Mouse (Mus musculus): ENCODE results near the gene Myof. TPM values are rescaled to one million over a fixed set of nuclear protein-coding genes. Genes with fewer than 3 reads are reported as not detected.
A peak's percentile ranks its signal among the peaks of the same experiment; 100 is the strongest.

Myof gene
- polyA plus RNA-seq, 1 experiment = 76.9 TPM

- H3ac ChIP-seq (ENCODE audit: control insufficient read depth, insufficient read length) = no peak overlapping the region
- peaks cover 76% of the 10 kb centered on the region for H3K79me2 ChIP-seq (ENCODE audit: control insufficient read depth, insufficient read depth)
- no peaks in the 10 kb centered on the region for H3K27me3 ChIP-seq (ENCODE audit: control insufficient read depth, insufficient read depth, insufficient read length)
- TF ChIP-seq E2F4 (IDR thresholded peaks at IDR 0.05; ENCODE audit: insufficient read depth) (no peak), MYOG (IDR thresholded peaks at IDR 0.05; ENCODE audit: control insufficient read depth in 1 of 3, insufficient read depth in 1 of 3, insufficient read length in 2 of 3, low read depth in 2 of 3) (no peak), MYOD1 (IDR thresholded peaks at IDR 0.05; ENCODE audit: control insufficient read depth in 1 of 3, insufficient read length in 2 of 3, low read depth in 2 of 3) (no peak), MAX (IDR thresholded peaks at IDR 0.05; ENCODE audit: low read depth) (no peak), REST (IDR thresholded peaks at IDR 0.05; ENCODE audit: insufficient read depth, insufficient read length) (no peak), TCF3 (IDR thresholded peaks at IDR 0.05; ENCODE audit: insufficient read length, low read depth) (no peak), POLR2A (IDR thresholded peaks at IDR 0.05; ENCODE audit: insufficient read length, low read depth) (no peak), USF1 (IDR thresholded peaks at IDR 0.05; ENCODE audit: low read depth) (no peak), POLR2AphosphoS2 (IDR thresholded peaks at IDR 0.05; ENCODE audit: insufficient read length, low read depth) (no peak), CEBPB (IDR thresholded peaks at IDR 0.05; ENCODE audit: insufficient read depth, poor library complexity, severe bottlenecking) (no peak), TCF12 (IDR thresholded peaks at IDR 0.05; ENCODE audit: insufficient read depth, poor library complexity, severe bottlenecking) (no peak), SRF (IDR thresholded peaks at IDR 0.05; ENCODE audit: control insufficient read depth, insufficient read length, low read depth) (no peak)
- H3K4me3 ChIP-seq = no peak overlapping the region
- no peak overlapping the region for H3K4me2 ChIP-seq (ENCODE audit: low read depth)
- no peaks in the 10 kb centered on the region for H3K36me3 ChIP-seq (ENCODE audit: control insufficient read depth, insufficient read depth)
These were observed 13.5 kb downstream of the Myof start for GRCm38 (mm10) chr19:38029871-38030270.

- no peaks in the 10 kb centered on the region for H3K27me3 ChIP-seq (ENCODE audit: control insufficient read depth, insufficient read depth, insufficient read length)
- no peak overlapping the region for H3K4me3 ChIP-seq
- peaks cover 75% of the 10 kb centered on the region for H3K79me2 ChIP-seq (ENCODE audit: control insufficient read depth, insufficient read depth)
- H3K36me3 ChIP-seq (ENCODE audit: control insufficient read depth, insufficient read depth) = no peaks in the 10 kb centered on the region
- H3K4me2 ChIP-seq (ENCODE audit: low read depth) = no peak overlapping the region
- no peak for TF ChIP-seq E2F4 (IDR thresholded peaks at IDR 0.05; ENCODE audit: insufficient read depth)
- TF ChIP-seq MYOD1 (IDR thresholded peaks at IDR 0.05; ENCODE audit: control insufficient read depth in 1 of 3, insufficient read length in 2 of 3, low read depth in 2 of 3) = no peak
- TF ChIP-seq TCF3 (IDR thresholded peaks at IDR 0.05; ENCODE audit: insufficient read length, low read depth) = no peak
- no peak overlapping the region for H3ac ChIP-seq (ENCODE audit: control insufficient read depth, insufficient read length)
These were observed 14.1 kb downstream of the Myof start for GRCm38 (mm10) chr19:38029292-38029691.

DNA sequence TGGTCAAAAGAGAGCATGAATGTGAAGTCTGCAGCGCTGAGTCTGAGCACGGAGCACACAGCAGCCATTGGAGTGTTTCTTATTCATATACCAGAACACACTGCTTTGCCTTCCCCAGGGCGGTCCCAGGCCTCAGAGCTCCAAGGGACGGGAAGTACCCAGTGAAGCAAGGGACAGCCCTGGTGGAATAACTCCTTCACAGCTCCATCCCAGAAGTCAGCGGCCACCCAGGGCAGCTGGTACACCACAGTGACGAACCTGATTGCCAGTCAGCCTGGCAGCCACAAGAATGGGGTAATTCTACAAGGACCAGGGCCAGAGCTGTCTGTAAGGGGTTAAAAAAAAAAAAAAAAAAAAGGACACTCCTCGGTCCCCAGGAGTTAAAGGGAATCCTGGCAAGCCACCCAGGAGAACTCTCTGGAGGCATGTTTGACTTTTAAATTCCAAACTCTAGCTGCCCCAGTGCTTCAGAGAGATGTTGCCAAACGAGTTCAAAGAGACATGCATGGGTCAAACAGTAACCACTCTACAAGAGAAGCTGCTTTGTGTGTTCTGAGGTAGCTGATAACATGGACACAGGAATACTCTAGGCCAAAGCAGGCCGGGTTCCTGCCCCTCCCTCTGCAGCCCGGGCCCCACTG, 15.4 kb downstream of the Myof start:
- Histone ChIP-seq H3K27me3 (ENCODE audit: control insufficient read depth, insufficient read depth, insufficient read length) (no peaks in the 10 kb centered on the region), H3K4me2 (ENCODE audit: low read depth) (no peak overlapping the region), H3K36me3 (ENCODE audit: control insufficient read depth, insufficient read depth) (no peaks in the 10 kb centered on the region), H3K4me3 (no peak overlapping the region), H3ac (ENCODE audit: control insufficient read depth, insufficient read length) (no peak overlapping the region), H3K79me2 (ENCODE audit: control insufficient read depth, insufficient read depth) (peaks cover 62% of the 10 kb centered on the region)
- TF ChIP-seq USF1 (IDR thresholded peaks at IDR 0.05; ENCODE audit: low read depth) (no peak), TCF3 (IDR thresholded peaks at IDR 0.05; ENCODE audit: insufficient read length, low read depth) (no peak), MYOD1 (IDR thresholded peaks at IDR 0.05; ENCODE audit: control insufficient read depth in 1 of 3, insufficient read length in 2 of 3, low read depth in 2 of 3) (no peak), MAX (IDR thresholded peaks at IDR 0.05; ENCODE audit: low read depth) (no peak), SRF (IDR thresholded peaks at IDR 0.05; ENCODE audit: control insufficient read depth, insufficient read length, low read depth) (no peak), MYOG (IDR thresholded peaks at IDR 0.05; ENCODE audit: control insufficient read depth in 1 of 3, insufficient read depth in 1 of 3, insufficient read length in 2 of 3, low read depth in 2 of 3) (no peak), E2F4 (IDR thresholded peaks at IDR 0.05; ENCODE audit: insufficient read depth) (no peak), REST (IDR thresholded peaks at IDR 0.05; ENCODE audit: insufficient read depth, insufficient read length) (no peak), POLR2AphosphoS2 (IDR thresholded peaks at IDR 0.05; ENCODE audit: insufficient read length, low read depth) (no peak)

DNA sequence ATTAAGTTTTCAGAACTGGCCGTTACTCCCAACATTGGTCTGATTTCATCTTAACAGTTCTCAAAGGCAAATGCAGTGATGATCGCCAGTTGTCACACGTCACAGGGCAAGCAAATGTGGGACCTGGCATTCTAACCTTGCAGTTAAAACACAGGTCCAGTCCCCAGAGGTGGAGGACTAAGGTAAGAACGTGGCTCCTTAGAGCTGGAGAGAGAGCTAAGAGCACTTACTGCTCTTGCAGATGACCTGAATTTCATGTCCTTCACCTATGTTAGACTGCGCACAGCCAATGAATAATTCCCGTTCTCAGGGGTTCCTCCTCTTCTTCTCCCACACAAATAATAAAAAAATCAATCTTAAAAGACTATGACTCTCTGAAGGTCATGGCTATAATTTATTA, 16.0 kb downstream of the Myof start:
- TF ChIP-seq TCF3 (IDR thresholded peaks at IDR 0.05; ENCODE audit: insufficient read length, low read depth) (no peak), MAX (IDR thresholded peaks at IDR 0.05; ENCODE audit: low read depth) (no peak), POLR2A (IDR thresholded peaks at IDR 0.05; ENCODE audit: insufficient read length, low read depth) (no peak), USF1 (IDR thresholded peaks at IDR 0.05; ENCODE audit: low read depth) (no peak)
- Histone ChIP-seq H3K36me3 (ENCODE audit: control insufficient read depth, insufficient read depth) (no peaks in the 10 kb centered on the region), H3K4me2 (ENCODE audit: low read depth) (no peak overlapping the region), H3K27me3 (ENCODE audit: control insufficient read depth, insufficient read depth, insufficient read length) (no peaks in the 10 kb centered on the region), H3K4me3 (no peak overlapping the region), H3ac (ENCODE audit: control insufficient read depth, insufficient read length) (no peak overlapping the region), H3K79me2 (ENCODE audit: control insufficient read depth, insufficient read depth) (peaks cover 57% of the 10 kb centered on the region)

GRCm38 (mm10) chr19:38026211-38026624, 17.2 kb downstream of the Myof start:
- Histone ChIP-seq H3ac (ENCODE audit: control insufficient read depth, insufficient read length) (no peak overlapping the region), H3K4me3 (no peak overlapping the region), H3K27me3 (ENCODE audit: control insufficient read depth, insufficient read depth, insufficient read length) (no peaks in the 10 kb centered on the region), H3K36me3 (ENCODE audit: control insufficient read depth, insufficient read depth) (no peaks in the 10 kb centered on the region), H3K4me2 (ENCODE audit: low read depth) (peak overlapping the region; percentile 81), H3K79me2 (ENCODE audit: control insufficient read depth, insufficient read depth) (peaks cover 50% of the 10 kb centered on the region)
- TF ChIP-seq MYOG (IDR thresholded peaks at IDR 0.05; ENCODE audit: control insufficient read depth in 1 of 3, insufficient read depth in 1 of 3, insufficient read length in 2 of 3, low read depth in 2 of 3) (no peak), POLR2AphosphoS2 (IDR thresholded peaks at IDR 0.05; ENCODE audit: insufficient read length, low read depth) (no peak), TCF3 (IDR thresholded peaks at IDR 0.05; ENCODE audit: insufficient read length, low read depth) (no peak), POLR2A (IDR thresholded peaks at IDR 0.05; ENCODE audit: insufficient read length, low read depth) (no peak), USF1 (IDR thresholded peaks at IDR 0.05; ENCODE audit: low read depth) (no peak), MAX (IDR thresholded peaks at IDR 0.05; ENCODE audit: low read depth) (no peak)
